Mouse (Mus musculus) neutrophil, adult 5-6 weeks (primary cell): ENCODE measurements around the gene Grwd1. TPM values are rescaled to one million over a fixed set of nuclear protein-coding genes. Genes with fewer than 3 reads are reported as not detected.
"Not testable (repeated sequence)": the region's sequence is repeated elsewhere in the genome, so short reads cannot be mapped to it uniquely, and the experiment has no call there.

ENCODE experiments used
- ATAC-seq: fragments of 151-379, 151-347 bp; 2 replicates; pipeline ENCODE4 v1.8.0; 2017; ENCODE audit warnings: mild to moderate bottlenecking, moderate TSS enrichment; ENCODE audit not compliant: insufficient number of reproducible peaks, poor library complexity, low FRiP score, severe bottlenecking; ENCODE audit errors: extremely low read depth
- total RNA-seq: library from RNA; stranded (forward); fragments of 200-1000 nt; gene quantifications from 2 replicates; pipeline ENCODE4 v1.2.3, GENCODE M21; 2017

The Grwd1 gene
- total RNA-seq, result 7.2 and 11.2 TPM in 2 replicates

- ATAC-seq, result peak; percentile 90
Observed at GRCm38 (mm10) chr7:45830427-45831127, at the start of gene Grwd1. Grwd1 (minus strand) TSS chr7:45830944.

GRCm38 (mm10) chr7:45880531-45880930 lies 49.8 kb upstream of the Grwd1 start:
- ATAC-seq, result no peak

GRCm38 (mm10) chr7:45878278-45878677 lies 47.5 kb upstream of the Grwd1 start, which contains the start of gene Grin2d:
Grin2d (minus strand) TSS chr7:45878378.
- not testable (repeated sequence) for ATAC-seq

- ATAC-seq, result no peak
Observed at GRCm38 (mm10) chr7:45876895-45877294, 46.2 kb upstream of the Grwd1 start.

- peak; percentile 27 for ATAC-seq
Observed at GRCm38 (mm10) chr7:45873061-45873947, 42.6 kb upstream of the Grwd1 start.

GRCm38 (mm10) chr7:45872624-45873023 lies 41.9 kb upstream of the Grwd1 start, which contains the start of gene Kdelr1:
Kdelr1 (plus strand) TSS chr7:45872772.
- peak; percentile 85 for ATAC-seq

GRCm38 (mm10) chr7:45870282-45871058 lies 39.7 kb upstream of the Grwd1 start:
- no peak for ATAC-seq

- no peak for ATAC-seq
Observed at GRCm38 (mm10) chr7:45869787-45870186, 39.0 kb upstream of the Grwd1 start.

GRCm38 (mm10) chr7:45869107-45869670 lies 38.4 kb upstream of the Grwd1 start:
- ATAC-seq, result no peak

- ATAC-seq, result no peak
Observed at GRCm38 (mm10) chr7:45867871-45868270, 37.1 kb upstream of the Grwd1 start.

- peak; percentile 75 for ATAC-seq
Observed at GRCm38 (mm10) chr7:45865925-45866910, 35.5 kb upstream of the Grwd1 start.

GRCm38 (mm10) chr7:45864435-45864834 lies 33.7 kb upstream of the Grwd1 start:
- ATAC-seq, result no peak

- ATAC-seq, result no peak
Observed at GRCm38 (mm10) chr7:45862804-45863203, 32.1 kb upstream of the Grwd1 start.

GRCm38 (mm10) chr7:45859008-45859407 lies 28.3 kb upstream of the Grwd1 start:
- ATAC-seq, result no peak

- ATAC-seq, result no peak
Observed at GRCm38 (mm10) chr7:45856950-45857901, 26.5 kb upstream of the Grwd1 start.

GRCm38 (mm10) chr7:45853089-45853488 lies 22.3 kb upstream of the Grwd1 start:
- no peak for ATAC-seq

- no peak for ATAC-seq
Observed at GRCm38 (mm10) chr7:45850661-45851060, 19.9 kb upstream of the Grwd1 start.
